Mouse (Mus musculus): Measurements from ENCODE around the gene Lin7b.

Lin7b gene

DNA sequence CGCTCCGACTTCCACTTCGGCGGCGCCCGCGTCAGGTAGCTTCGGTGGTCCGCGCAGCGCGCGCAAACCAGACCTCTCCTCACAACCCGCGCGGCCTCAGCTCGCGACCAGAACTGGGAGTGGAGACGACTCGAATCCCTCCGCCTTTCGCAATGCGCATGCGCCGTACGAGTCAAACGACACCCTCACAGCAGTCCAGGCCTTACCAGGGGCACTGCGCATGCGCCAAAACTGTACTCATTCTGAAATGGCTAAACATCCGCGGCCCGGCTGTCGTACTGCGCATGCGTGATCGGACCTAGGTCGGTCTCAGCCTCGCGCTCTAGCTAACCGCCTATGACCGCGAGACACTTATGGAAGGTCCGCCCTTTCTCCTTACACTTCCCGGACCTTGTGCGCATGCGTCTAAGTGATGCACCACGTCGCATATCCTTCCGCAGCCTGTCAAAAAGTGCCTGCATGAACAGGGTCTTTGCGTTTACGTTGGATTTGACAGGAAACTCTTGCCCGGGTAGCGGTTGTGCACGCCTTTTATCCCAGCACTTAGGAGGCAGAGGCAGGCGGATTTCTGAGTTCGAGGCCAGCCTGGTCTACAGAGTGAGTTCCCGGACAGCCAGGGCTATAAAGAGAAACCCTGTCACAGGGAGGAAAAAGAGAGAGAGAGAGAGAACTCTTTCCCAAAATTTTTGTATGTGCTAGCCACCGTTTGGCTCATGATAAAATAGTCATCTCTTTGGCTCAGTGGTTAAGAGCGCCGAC is 25.4 kb upstream of the Lin7b start, which contains the start of gene Snrnp70:
Snrnp70 (minus strand) TSS at position 165 of the 759 bp plus-strand sequence.
- WGBS = under 1% methylated on average over 60 of the region's 60 CpGs

DNA sequence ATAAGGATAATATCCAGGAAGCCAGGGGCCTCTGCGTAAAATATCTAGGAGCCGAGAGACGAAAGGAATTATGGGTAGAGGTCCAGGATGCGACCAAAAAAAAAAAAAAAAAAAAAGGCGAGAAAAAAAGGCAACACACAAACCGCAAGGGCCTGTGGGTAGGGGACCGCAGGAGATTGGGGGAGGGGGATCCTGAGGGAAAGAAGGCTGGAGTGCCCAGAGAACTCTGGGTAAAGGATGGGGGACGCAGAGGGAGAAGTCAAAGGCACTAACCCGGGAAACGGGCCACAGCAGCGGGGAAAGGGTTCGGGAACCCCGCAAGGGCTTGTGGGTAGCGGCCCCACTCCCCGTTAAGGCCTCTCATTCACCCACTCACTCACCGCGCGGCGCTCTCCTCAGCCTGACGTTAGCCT is 24.8 kb upstream of the Lin7b start:
- WGBS = under 1% methylated on average over 19 of the region's 20 CpGs

DNA sequence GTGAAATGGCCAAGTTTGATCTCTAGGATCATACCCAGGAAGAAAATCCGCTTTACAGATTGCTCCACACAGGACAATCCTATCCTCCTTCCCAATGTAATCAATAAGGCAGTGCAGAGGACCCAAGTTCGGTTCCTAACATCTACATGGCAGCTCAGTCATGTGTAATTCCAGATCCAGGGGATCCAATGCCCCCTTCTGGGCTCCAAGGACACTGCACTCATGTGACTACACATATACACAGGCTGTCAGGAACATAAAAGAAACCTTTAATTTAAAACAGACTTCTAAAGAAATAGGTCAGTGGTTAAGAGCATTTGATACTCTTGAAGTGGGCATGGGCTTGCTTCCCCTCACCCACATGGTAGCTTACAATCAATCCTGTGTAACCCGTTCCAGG is 15.7 kb upstream of the Lin7b start:
- WGBS = 92% methylated on average over 3 of the region's 3 CpGs

DNA sequence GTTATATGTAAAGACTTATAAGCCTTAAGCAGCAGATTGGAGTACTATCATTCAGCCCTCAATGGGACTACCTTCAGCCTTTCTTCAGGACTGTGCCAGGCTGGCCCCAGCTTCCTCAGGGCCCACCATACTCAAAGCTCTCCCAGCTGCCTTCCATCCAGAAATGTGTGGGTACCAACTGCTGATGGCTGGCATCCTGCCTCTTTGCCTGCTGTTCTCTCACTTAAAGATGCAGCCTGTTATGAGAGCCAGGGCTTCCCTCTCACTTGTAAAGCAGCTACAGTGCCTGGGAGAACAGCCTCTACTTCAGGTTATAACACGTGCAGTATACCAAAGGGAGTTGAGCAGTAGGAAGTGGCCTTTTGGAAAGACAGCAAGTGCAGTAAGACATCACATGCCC is 5.7 kb upstream of the Lin7b start:
- 39% methylated on average over 1 of the region's 1 CpGs for WGBS

DNA sequence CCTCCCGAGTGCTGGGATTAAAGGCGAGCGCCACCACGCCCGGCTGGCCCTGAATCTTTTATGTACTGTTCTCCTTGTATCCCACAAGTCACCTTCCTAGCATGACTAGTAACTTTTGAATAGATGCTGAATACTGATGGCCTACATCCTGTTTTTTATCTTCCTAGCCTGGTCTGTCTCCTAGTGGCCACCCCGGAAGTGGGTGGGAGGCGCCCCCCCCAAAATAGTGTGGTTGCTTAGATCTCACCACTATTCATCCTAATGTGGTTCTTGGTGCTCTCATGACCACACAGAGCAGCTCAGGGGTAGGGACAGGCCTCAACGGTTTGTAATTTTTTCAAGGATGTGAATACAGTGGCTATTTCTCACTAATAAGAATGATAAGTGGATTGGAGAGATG is 4.2 kb upstream of the Lin7b start:
- 89% methylated on average over 8 of the region's 8 CpGs for WGBS

DNA sequence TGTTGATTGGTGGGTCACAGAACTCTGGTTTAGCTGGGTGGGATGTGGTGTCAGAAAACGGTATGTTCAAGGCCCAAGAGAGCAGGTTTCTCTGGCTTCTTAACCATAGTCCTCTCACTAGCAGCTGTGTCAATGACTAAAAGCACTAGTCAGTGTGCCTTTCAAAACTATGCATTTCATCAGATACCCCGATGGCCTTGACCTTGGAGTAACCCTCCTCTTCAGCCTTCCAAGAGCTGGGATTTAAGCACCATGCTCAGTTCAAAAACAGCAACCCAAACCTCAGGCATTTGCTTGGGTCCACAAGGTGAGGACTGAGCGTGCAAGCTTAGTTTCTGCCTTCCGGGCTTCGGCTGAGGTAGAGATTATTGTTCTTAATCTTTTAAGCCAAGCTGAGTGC is 2.0 kb upstream of the Lin7b start:
- WGBS = 81% methylated on average over 5 of the region's 5 CpGs

DNA sequence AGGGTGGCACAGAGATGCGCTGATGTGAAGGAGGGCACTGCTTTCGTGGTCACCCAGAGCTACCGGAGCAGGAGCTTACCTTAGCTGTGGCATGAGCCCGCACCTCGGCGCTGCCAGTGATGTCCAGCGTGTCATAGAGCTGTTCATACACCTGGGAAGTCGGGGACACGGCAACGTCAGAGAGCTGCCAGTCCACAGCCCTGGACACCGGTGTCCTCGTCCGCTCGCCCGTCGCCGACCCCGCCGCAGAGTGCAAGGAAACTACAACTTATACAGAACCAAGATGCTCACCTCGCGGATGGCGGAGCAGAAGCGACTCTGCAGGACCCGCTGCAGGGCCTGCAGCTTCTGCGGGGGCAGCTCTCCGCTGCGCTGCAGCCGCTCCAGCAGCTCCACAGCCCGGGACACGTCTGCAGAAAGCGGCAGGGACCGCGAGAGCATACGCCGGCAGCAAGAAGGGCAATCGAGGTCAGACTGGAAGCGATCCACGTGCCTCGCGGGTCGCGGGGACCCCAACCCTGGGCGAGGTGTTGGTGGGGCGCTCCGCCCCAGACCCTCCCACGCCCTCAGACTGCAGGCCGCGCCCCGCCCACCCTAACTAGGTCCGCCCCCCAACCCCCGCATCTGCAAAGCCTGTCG is 428 bp downstream of the Lin7b start:
- 4% methylated on average over 51 of the region's 52 CpGs for WGBS

DNA sequence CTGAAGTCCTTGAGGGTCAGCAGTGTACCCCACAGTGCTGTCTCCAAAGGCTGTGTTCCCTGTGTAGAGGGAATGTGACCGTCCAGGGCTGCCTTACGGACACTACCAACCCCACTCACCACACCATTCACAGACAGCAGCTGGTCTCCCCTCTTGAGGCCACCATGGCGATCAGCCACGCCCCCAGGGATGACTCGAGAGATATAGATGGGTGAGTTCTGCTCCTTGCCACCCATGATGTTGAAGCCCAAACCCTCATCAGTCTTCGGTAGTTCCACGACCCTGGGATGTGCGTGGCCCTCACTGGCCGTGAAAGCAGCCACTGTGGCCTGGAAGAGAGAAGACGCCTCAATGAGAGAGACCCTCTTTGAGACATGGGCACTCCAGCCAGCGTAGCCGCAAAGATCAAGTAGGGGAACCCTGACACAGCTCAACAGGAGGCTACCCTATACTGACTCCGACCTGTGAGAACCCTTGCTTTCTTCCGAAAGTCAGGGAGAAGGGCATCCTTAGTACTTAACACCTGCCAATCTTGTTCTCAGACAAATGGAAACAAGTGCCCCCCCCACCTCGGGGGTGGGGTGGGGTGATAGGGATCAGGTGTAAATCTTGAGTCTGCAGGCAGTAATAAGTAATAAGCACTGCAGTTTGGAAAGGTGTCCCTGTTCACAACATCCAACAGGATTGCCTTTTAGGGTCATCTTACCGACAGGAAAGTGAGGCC is 1.2 kb downstream of the Lin7b start:
- WGBS = 59% methylated on average over 16 of the region's 16 CpGs

DNA sequence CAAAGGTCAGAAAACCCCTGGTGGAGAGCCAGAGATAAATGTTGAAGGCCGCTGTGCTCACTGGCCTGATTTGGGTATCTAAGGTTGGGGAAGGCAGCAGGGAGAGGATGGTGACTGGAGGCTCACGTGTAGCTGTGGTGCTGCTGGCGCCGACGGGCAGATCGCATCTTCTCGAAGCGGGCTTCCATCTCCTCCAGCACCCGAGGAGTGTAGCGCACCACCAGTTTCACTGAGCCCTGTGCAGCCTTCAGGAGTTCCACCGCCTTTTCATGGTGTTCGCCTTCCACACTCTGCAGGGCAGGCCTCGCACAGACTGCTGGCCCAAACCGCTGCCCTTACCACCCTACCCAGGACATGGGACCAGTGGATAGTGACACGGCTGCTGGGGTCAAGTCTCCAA is 2.2 kb downstream of the Lin7b start:
- 47% methylated on average over 15 of the region's 15 CpGs for WGBS

DNA sequence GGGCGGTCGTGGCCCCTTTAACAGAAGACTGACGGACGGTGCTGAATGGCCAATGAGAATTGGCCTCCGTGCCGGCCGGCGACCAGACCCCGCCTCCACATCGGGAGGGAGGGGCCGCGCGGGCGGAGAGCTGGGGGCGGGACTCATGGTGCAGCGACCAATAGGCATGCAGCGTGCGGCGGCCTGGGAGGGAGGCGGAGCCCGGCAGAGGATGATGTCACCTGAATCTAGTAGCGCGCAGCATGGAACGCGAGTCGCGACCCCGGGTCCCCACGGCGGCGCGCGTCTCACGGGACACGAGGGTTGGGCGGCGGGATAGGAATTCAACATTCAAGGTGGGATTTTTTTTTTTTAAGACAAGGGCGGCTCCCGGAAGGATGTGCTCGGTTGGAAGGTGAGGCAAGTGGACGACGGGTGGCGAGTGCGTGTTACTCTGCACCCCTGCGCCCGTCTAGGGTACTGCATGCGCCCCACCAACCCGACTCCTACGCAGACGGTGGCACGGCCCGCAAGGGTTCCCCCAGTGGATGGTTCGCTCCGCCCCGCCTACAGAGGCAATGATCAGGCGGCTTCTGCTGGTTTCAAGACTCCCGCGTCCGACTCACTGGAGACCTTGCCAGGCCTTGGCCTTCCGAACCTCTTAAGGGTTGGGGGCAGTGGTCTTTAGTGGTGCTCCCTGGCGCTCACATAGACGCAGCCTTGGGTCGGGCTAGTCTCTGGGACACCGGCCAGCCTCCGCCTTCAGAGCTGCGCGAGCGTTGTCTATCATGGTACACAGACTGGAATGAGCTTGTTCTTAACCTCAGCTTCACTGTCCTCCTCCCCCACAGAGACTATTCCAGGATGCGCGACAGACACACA is 3.1 kb downstream of the Lin7b start:
- under 1% methylated on average over 70 of the region's 70 CpGs for WGBS

DNA sequence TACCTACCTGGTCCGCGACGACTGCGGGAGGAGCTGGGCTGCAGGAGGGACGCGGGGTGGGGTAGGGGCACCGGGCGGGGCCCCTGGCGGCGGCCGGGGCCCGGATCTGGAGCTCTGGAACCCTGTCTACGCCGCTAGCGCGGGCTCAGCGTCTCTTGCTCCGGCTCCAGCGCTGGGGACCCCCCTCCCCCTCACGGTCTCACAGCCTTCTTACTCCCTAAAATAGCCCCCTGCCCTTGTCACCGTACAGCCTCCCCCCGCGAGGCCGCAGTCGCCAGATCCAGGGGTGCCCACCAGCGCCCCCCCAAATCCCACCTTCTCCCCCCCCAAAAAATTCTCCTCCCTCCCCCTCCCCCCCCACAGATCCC is 3.7 kb downstream of the Lin7b start, which contains the start of gene Ppfia3:
Ppfia3 (minus strand) TSS at position 368 of the 368 bp plus-strand sequence.
- 1% methylated on average over 25 of the region's 26 CpGs for WGBS

DNA sequence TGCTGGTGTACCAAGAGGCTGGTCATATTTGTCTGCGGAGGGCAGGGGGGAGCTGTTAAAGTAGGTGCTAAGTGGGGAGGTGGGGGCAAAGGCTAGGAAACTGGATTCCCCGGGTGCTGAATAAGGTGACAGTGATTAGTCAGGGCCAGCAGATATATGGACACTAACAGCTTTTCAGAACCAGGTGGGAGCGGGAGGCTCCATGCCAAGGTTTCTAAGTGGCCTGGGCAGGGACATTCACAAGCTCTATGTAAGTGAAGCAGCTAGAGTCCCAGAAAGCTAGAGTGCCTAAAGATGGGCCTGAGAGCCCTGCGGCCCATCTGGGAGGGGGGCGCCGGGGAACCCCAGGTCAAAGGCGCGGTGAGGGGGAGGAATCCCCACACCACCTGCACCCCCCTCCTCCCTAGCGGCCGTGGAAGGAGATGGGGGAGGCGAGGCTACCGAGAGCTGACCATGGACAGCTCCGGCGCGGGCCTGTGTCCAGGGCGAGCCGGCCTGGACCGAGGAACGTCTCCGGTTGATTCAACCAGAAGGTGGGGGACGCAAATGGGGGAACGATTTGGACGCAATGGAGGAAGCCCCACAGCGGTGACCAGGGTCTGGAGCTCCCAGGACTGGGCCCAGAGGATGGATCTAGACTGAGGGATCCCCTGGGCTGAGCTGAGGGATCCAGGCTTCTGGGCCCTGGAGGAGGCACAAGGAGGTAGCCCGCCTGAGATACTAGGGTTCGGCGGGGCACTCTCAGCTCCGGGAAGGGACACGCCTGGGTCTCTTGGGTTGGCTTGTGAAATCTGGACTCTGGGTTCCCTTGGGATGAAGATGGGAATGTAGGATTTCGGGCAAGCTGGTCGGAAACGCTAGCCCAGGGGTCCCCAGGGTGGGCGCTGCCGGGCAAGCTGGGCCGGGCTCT is 4.4 kb downstream of the Lin7b start:
- 3% methylated on average over 35 of the region's 35 CpGs for WGBS

DNA sequence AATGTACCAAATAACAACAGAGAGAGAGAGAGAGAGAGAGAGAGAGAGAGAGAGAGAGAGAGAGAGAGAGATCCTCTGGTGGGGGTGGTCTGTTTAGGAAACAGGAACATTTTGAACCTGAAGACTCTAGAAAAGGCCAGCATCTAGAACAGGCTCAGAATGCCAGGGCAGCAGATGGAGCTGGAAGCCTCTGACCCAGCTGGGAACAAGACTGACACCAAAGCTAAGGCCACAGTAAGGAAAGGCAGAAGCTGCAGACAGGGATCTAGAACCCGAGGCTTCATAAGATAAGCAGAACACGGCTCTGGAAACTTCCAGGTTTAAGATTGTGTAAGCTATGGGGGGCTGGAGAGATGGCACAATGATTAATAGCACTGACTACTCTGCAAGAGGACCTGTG is 6.4 kb downstream of the Lin7b start:
- WGBS = 77% methylated on average over 2 of the region's 2 CpGs

DNA sequence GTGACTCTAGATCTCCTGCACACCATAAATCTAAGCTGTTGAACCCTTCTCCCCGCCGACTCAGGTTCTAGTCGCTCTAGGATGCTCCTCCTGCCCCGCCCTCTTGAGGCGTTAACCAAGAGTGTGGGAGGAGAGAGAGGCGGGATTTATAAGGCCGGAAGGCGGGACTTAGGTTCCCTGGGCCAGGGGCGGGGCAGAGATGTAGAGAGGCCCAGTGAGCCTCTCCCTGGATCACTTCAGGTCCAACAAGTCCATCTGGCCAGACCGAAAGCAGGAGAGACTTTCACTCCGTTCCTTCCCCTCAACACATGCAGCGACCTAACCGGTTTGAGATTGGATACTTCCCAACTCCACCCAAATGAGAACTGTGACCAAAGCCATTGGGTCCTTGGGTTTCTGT is 7.6 kb downstream of the Lin7b start:
- 19% methylated on average over 13 of the region's 13 CpGs for WGBS

DNA sequence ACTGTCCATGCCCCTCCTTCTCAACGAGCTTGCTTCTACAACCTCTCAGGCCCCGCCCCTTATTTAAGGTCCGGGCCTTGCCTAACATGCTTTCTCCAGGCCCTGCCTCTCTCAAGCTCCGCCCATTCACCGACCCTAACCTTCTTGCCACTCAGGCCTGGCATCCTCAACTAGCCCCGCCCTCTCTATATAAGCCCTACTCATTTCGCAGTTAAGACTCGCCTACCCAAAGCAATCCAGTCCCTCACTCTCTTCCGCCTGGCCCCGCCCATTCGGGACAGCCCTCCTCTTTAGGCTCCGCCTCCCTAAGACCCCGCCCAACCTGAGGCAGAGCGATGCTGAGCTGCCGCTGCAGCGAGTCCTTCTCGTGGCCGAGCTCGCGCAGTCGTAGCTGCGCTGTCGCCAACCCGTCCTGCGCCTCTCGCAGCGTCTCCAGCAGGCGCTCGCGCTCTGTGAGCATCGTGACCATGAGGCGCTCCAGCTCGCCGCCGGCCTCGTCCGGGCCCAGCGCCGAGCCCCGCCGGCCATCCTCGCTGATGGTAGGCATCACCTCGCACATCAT is 9.1 kb downstream of the Lin7b start:
- under 1% methylated on average over 43 of the region's 43 CpGs for WGBS

DNA sequence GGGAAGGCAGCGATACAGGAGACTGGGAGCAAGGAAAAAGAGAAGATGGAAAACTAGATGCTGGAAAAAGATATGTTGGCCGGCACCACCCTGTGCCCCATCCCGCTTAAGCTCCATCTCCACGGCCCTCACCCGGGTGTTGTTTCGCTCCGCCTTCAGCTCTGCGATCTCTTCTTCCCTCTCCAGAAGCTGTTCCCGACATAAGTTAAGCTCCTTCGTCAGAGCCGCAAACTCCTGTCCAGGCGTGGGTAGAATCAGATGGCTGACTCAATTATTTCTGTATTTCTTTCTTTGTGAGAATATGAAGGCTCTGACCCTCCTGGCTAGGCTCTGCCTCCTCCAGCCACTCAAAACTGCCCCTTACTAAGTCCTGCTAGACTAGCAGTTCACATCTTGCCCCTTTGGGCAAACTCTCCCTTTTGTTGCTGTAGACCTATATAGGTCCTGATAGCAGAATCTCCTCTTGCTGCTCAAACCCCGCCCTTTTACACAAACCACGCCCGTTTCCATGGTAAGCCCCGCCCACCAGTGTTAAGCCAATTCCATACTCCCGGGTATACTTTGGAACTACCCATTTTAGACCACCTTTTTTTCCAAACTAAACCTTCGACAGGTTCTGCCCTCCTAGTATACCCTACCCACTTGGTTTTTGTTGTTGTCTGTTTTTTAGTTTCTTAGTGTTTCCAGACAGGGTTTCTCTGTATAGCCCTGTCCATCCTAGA is 9.8 kb downstream of the Lin7b start:
- 46% methylated on average over 18 of the region's 18 CpGs for WGBS

DNA sequence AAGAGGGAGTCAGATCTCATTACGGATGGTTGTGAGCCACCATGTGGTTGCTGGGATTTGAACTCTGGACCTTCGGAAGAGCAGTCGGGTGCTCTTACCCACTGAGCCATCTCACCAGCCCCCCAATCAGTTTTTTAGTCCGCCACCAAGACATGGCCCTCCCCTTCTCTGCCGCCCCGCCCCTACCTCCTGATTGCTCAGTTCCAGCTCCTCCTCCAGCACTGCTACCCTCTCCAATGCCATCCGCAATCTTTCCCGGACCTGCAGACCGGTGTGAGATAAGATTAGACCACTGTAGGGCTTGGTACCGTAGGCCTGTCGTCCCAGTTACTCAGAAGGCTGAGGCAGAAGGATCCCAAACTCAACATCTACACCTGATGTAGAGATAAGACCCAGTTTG is 11.3 kb downstream of the Lin7b start:
- WGBS = 71% methylated on average over 11 of the region's 11 CpGs

DNA sequence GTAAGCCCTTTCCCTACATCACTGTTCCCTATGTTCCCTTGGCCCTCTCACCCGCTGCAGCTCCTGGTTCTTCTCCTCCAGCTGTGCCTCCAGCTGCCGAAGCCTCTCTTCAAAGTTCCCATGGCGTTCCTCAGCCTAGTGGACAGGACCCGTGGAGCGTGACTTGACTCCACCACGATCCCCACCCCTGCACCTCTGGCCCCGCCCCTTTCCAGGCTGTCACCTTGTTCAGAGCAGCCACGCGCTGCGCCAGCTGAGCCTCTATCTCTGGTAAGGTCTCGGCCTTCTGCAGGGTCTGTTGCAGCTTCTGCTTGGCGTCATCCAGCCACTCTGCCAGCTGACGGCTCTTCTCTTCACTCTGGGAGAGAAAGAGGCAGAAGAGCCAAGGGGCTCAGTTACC is 14.3 kb downstream of the Lin7b start:
- 69% methylated on average over 13 of the region's 13 CpGs for WGBS

DNA sequence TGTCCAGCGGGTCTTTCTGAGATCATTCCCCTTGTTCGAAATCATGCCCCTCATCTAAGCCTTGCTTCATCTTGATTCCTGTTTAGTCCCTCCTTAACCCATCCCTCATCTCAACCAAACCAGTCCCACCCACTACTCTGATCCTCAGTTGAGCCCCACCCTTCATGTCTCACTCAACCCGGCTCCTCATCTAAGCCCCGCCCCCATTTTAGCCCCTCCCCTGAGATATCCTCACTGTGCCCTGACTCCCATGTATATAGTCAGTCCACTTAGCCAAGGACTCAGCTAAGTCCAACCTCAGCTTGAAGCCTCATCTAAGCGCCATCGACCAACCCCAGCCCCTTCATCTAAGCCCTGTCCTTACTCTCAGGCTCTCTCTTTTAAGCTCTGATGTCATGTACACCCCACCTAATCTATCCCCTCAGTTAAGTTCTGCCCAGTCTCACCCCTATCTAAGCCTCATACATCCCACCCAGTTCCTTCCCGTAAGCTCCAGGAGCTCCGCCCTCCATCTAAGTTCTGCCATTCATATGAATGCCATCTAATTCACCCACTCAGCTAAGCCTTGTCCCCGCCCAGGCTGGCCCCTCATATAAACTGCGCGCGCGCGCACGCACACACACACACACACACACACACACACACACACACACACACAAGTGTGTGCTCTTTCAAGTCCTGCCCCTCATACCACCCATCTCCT is 14.9 kb downstream of the Lin7b start:
- 75% methylated on average over 15 of the region's 15 CpGs for WGBS
